Mouse (Mus musculus) 3134 (cell line): ENCODE measurements around the gene Arnt2.

Experiments
- DNase-seq: peaks from one replicate; pipeline ENCODE4 v3.0.0-alpha.2; 2011; ENCODE audit warnings: low spot score; ENCODE audit not compliant: insufficient read length; ENCODE audit errors: extremely low read depth

Arnt2 gene

DNA sequence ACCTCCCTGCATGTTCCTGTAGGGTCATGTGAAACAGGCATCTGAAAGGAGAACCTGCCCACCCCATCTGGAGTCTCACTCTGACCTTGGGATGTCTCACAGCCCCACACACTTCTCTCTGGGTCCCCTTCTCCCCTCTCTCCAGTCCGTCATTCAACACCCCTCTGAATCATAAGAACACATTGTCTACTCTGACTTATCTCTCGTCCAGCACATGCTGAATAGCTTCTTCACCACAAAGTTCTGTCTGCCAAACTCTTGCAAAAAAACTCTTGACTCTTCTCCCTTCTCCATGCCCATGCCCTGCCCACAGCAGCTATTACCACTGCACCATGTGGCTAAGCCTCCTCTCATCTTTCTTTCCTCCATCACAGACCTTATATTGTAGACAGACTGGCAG lies 60.0 kb downstream of the Arnt2 start:
- DNase-seq, result no peak

DNA sequence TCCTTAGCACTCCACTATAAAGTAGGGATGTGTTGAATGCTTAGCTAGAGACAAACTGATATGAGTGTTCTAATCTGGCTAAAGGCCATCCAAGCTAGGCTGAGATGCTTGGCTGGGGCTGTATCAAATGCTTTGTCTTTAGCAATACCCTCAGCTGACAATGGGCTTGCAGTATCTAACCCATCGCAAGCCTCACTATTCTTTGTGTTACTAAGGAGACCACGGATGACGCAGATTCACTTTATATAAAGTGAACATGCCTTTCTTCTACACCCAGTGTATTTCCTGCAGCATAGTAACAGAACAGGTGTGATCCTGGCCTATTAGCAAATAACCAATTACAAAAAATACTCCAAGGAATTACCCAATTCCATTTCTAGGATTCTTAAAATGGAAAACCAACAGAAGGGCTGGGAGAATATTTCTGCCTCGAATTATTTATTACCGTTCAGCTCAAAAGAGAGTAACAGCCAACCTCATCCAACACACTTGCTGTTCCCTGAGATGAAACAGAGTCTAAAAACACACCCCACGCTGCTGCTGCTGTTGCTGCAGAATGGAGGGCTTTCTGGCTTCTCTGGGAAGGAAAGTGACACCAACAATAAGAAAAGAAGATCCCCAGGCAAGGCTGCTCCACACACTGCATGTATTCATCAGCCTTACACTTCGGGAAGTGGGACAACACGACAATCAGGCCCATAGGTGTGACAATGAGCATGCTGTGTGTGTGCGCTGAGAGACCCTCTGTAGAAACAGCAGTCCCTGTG lies 61.6 kb downstream of the Arnt2 start:
- no peak for DNase-seq

DNA sequence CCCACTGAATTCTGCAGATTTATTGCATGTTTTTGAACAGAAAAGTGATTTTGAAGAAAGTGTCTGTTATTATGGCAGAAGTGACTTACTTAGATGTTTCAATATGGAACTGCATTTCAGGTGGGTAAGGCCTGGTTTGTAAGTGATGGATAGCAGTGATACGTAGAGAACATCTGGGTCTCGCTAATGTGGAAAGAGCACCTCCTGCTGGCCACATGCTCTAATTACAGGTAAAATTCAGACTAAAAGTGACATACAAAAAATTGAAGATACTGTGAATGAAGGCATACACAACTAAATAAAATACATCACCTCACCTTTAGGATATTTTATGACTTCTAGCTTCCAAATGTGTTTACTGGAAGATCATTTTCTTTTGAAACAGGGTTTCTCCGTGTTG lies 66.8 kb downstream of the Arnt2 start:
- no peak for DNase-seq

DNA sequence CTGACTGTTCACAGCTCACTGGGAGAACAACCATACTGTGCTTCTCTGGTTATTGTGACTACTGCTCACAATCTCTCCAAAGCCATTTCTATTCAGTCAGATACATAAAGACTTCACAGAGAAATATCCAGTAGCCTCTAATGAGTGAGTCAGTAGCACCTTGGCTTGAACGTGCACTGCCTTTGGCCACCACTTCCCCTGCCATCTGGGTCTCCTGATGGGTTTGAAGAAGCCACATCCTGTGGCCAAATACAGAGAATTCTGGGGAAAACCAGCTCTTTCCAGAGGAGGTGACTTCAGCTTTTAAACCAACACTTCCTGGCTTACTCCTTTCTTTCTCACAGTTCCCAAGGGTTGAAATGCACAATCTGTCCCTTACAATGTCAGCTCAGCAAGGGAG lies 69.0 kb downstream of the Arnt2 start:
- DNase-seq, result peak; percentile 50

DNA sequence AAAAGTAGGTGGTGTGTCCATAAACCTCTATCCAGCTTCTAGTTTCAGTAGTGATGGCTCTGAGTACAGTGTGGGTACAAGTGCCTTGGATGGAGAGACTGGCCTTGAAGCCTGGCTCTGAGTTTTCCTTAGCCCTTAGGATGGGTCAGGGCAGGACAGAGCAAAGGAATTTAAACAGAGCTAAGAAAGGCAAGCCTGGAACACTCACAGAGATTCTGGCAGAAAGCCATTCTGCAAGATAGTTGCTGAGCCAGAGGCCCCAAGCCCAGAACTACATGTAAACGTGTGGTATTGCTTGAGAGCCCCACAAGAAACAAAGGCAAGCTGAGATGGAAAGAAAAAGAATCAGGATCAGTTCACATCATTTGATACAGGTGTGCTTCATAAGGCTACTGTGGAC lies 70.8 kb downstream of the Arnt2 start:
- DNase-seq, result no peak

DNA sequence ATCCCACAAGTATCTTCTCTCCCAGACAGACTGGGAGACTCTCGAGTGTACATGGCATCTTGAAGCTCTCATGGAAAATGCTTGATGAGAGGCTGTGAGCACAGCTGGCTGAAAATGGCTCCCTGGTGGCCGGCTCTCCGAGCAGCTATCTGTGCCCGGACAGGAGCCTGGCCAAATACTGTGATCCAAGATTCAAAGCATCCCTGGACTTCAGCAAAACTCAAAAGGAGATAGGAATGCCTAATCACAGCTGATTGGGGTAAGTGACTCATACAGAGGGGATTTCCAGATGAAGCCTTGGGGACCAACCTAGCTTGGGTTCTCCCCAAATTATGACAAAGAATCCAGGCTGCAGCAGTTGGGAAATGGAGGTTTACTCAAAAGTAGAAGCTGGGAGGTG lies 72.2 kb downstream of the Arnt2 start:
- DNase-seq, result no peak

DNA sequence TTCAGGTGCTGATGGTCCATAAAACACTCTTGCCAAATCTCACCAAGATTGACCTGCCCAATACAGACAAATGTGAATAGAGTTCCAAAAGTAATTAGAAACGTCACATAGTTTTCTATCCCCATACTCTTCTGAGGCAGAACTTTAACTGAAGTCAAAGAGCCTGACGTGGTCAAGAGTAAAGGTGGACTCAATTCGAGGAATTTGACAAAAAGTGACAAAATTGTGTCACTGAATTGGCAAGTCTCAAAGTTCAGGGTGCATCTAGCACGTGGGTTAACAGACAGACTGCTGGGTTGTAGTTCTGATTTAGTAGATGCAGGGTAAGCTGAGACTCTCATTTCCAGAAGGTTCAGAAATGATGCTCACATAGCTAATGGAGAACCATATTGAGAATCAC lies 73.1 kb downstream of the Arnt2 start:
- DNase-seq, result no peak

DNA sequence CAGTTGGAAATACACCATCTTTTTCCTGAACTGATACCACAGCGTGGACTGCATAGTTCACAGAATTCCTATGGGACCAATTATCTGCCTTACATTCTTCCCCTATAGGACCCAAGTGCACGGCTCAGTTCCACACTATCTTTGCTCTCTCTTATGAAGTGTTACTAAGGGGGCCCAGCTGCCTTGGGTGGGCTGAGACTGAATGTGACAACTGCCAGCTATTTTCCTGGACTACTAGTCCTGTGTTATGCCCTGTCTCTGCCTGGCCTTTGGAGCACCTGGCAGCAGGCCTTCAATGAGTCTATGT lies 73.4 kb downstream of the Arnt2 start:
- DNase-seq, result no peak

DNA sequence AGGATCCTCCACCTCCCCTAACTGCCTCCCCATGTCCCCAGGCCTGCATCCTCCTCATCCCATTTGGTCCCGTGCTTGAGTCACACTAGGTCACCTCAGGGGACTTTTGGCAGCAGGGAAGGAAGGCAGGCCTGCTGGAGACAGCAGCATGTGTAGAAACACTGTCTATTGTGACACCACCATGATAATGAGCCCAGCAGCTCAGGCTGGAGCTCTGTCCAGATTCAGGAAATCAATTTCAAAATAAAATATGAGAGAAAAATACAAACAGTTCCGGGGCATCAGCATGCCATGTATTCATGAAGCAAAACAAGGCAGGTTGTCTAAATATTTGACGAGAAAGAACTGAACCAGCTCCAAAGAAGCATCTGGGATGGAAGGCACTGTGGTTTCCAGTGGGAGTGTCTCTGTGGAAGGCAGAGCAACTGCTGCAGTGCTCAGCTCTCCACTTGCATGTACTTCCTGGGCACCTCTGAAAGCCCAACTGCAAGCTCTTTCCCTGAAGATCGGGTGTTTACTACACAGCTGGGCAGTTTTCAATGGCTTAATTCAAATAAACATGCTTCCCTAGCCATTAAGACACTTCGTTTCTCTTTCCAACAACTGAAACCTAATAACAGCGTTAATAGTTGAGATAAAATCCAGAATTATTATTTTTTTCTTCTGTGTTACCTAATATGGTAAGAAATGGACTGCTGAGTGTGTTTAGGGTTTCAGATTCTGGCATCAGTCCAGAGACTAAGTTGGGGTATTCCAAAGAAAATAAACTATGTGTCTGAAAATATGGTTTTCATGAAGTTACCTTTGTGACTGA lies 74.0 kb downstream of the Arnt2 start:
- DNase-seq, result no peak

DNA sequence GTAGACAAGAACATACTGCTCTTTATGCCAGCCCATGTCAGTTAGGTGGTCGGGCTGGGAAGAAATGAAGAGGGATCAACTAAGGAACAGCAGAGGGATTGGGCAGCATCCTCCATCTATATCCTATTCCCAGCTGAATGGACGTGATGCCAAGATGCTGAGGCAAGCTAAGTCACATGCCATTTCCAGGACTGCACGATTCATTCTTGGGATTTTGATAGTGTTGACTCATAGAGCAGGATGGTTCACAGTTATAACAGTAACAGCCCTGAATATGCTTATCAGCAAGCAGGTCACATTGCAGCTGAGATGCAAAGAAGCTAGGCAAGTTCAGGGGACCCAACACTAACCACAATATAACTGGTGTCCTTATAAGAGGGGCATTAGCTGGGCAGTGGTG lies 76.0 kb downstream of the Arnt2 start:
- no peak for DNase-seq

DNA sequence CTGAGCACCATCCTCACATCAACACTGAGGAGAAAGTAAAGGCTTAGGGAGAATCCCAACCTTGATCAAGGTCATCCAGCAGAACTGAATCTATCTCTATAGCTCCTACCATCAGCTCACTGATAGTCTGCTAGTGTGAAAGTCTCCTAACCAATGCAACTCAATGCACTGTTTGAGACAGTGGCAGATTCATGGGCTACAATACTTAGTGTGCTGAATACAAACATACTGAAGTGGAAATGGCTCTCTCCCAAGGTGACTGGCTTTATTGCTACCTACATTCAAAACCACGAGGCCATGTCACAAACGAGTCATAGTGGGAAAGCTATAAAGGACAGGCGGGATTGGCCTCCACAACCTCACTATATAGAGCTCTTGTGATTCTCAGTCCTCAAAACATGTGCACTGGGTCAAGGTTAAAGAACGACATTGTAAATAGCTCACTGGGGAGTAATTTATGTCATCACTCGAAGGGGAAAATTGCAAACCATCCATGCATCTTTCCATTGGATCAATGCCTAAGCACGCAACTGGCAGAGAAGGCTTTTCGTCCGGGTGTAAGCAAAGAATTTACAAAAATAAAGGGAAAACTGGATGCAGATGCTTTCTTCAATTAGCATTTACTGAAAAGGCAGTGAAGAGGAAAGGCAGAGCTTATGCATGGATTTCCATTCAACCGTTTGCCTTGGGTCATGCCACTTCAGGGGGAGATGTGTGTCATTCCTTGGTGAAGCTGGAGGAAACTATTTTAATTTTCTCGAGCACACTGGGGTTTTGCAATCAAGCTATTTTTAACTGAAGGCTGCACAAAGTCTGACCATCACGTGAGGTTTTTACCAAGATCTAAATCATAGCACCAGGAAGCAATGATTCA lies 77.4 kb downstream of the Arnt2 start:
- no peak for DNase-seq

DNA sequence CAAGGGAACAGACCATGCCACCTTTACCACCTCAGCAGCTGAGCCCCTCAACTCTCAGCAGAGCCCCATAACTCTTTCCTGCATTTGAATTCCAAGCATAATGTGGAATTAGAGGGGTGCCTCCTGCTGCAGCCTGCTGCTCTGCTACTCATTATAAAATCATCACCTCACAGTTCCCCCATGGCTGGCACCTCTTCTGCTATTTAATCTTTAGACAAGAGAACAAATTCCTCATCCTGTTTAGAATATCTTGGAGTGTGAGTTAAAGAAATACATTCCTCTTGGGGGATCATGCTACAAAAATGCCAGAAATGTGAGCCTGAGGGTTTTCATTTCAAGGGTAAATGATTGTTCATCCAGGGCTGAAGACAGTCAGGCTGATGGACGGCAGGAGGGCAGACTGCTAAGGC lies 80.8 kb downstream of the Arnt2 start:
- DNase-seq, result peak; percentile 40

DNA sequence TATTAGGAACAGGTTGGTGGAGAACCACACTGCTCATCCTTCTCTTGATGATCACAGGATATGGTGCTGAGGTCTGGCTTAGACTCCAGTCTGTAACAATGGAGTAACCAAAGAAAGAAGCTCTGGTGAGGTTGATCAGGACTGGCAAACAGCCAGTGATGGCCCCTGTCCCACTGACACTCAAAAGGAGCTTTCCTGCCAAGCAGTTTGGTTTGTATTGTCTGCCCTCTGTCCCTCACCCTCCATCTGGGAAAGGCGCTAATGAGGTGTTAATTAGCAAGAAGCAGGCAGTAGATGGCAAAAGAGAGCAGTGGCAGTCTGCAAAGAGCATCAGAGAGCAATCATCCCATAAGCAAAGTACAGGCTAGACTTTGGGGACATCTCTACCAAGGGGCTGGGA lies 81.2 kb downstream of the Arnt2 start:
- DNase-seq, result no peak

DNA sequence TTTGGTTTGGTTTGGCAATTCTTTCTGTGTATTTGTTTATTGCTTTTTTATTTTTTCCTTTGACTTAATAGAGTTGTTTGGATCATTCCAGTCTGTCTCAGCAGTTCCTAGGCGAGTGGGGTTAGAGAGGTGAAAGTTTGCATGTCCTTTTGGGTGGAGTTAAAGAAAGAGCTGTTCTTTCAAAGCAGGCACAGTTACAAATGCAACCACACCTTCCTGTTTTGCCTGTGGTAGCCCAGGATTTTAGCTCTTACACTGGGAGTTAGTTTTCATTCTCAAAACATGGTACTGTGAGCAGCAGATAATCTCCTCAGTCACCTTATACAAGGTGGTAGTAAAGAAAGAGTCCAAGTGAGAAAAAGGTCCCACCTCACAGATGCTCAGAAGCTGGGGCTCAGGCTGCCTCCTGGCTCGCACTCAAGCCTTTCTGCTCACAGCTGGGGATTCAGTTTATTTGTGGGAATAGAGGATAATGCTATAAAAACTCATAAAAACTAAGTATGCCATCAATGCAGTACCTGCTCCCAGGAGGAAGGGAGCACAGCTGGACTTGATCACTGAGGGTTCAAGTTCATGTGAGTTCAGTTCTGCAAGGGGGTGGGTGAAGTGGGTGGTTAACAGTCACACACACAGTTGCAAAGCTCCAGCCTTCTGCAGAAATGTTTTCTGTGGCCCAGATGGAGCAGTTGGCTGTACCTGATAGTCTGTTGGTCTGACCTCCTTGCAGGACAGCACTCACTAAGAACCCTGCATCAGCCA lies 84.2 kb downstream of the Arnt2 start:
- no peak for DNase-seq

DNA sequence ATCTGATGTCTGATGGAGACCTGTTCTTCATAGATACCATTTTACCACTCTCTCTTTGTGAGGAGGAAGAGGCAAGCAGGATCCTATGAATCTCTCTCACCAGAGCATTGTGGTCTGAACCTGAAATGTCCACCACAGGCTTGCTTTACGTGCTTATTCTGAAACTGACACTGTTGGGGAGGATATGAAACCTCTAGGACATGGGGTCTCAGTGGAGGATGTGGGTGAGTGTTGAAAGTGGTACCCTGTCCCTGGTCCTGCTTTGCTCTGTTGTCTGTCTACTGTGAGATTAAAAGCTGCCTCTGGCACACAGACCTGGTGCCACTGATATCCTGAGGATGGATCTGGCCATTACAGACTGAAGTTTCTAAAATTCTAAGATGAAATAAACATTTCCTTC lies 88.4 kb downstream of the Arnt2 start:
- DNase-seq, result no peak

DNA sequence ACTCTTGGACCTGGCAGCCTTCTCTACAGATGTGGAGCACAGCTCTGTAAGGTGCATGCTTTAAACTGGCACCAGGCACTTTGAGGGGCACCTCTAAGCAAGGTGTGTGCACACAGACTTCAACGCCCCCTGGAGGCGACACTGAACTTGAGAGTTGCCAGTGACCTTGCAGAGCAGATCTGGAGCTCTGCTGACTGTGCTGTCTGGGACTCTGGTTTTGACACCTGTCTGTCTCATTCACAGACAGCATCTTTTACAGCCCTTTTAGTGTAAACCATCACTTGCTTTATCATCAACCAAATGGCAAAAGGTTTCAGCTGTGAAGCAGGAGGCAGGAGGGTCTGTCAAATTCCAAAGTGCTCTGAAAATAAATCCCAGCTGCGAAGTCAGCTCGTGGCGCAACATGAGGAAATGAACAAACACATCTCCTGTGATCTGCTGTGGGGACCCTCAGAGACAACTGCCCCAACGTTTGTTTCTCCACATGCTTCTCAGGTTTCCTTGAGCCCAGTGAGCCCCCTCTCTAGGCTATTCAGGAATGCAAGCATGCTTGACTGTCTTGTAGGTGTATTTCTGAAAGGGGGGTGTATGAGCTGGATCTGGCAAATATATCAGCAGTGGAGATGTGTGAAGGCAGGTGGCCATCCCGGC lies 94.5 kb downstream of the Arnt2 start:
- no peak for DNase-seq

DNA sequence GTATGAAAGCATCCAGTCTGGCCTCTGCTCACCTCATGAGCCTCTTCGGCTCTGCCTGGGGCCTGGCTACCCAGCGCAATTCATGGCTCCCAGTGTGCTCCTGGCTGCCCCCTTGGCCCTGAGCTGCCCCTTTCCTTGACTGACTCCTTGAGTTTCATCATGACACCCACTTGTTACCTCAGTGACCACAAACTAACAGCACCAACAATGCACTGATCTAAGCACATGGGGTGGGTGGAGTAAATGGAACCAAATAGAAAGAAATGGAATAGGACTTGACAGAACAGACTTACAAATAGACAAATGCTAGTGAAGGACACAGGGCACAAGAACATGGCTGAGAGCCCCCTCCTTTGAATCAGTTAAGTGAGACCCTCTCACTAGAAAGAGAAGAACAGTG lies 95.2 kb downstream of the Arnt2 start:
- DNase-seq, result no peak

DNA sequence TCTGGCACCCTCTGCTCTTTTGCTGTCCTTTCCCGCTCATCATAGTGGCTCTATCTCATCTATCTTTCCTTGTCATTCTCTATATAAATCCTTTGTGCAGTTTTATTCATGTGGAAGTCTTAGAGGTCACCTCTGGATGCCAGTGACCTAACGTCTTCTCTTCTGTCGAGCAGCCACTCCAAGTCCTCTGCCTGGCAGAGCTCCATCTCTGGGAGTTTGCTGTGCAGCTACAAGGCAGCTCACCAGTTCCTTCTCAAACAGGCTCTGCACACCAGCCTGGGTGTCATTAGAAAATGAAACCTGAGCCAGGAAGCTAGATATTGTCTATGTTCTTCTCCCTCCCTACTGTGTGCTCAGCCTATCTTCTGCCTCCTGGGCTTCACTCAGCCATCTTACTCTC lies 98.4 kb downstream of the Arnt2 start:
- DNase-seq, result no peak

DNA sequence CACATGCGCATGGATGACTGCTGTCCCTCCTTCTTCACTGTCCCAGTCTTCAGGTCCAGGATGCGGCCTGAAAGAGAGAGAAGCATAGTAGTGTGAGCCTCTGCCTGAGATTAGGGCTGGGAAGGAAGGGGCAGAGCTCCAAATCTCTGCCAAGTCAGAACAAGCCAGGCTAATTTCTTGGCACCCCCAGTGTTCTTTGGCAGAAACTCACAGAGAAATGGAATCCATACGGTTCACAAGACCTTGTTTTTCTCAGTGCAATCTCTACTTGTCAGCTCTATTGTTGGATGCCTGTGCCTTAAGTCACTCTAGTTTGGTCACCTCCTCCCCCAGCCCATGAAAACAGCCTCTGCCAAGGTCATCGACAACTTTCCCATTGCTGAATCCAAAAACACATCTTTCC lies 99.1 kb downstream of the Arnt2 start:
- DNase-seq, result no peak

DNA sequence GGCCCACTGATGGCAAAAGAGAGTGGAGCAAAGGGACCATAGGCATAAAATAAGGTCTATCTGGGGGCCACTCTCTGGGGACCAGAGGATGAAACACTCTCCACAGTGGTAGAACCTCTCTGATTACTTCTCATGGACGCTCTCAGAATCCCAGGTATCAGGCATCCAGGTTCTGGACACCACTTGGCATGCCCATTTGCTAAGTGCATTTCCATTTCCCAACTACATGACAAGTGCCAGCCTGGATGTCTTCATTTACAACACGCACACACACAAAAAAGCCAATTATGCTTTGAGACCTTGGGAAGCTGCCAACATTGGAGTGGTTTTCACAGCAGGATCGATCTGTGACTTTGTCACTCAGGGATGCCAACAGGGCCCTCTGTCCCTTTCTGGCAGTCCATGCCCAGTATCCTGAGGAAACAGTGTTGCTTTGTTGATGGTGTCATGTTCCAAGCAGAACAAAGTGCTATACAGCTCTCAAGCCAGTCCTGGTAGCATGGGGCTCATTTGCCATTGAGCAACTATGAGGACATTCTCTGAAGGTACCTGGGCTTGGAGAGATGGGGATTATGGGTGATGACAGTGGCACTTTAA lies 102.5 kb downstream of the Arnt2 start:
- no peak for DNase-seq
